Mouse (Mus musculus) midbrain, embryonic 16.5 days (tissue): ENCODE measurements at regions not wholly inside any gene's neighbourhood (a gene's known extent, or its start where the extent isn't known, plus 50 kb on each side); places are given as distances from the start of the nearest gene placed in this dataset.

Experiments
- ATAC-seq: fragments of 200-750 bp; cut with Nextera tagmentation; 2 replicates; pipeline ENCODE4 v1.8.0; 2017; ENCODE audit warnings: moderate TSS enrichment
- H3K27ac ChIP-seq: fragments of 300-500 bp; sonication (generic); 2 replicates; pipeline ENCODE4 v1.5.1; 2014; ENCODE audit warnings: mild to moderate bottlenecking, low read length, mixed read lengths
- H3K27me3 ChIP-seq: fragments of 300-500 bp; sonication (generic); 2 replicates; pipeline ENCODE4 v1.6.1; 2014; ENCODE audit warnings: low read depth, low read length, mixed read lengths; ENCODE audit not compliant: control insufficient read depth, insufficient read depth
- H3K36me3 ChIP-seq: fragments of 300-500 bp; sonication (generic); 2 replicates; pipeline ENCODE4 v1.6.1; 2014; ENCODE audit warnings: mild to moderate bottlenecking, low read length, moderate library complexity, mixed read lengths; ENCODE audit not compliant: control insufficient read depth, insufficient read depth
- H3K4me1 ChIP-seq: fragments of 300-500 bp; sonication (generic); 2 replicates; pipeline ENCODE4 v1.6.1; 2014; ENCODE audit warnings: mild to moderate bottlenecking, low read length, mixed read lengths; ENCODE audit not compliant: control insufficient read depth, insufficient read depth
- H3K4me2 ChIP-seq: fragments of 300-500 bp; sonication (generic); 2 replicates; pipeline ENCODE4 v1.6.1; 2014; ENCODE audit warnings: mild to moderate bottlenecking, low read length, mixed read lengths
- H3K4me3 ChIP-seq: fragments of 300-500 bp; sonication (generic); 2 replicates; pipeline ENCODE4 v1.5.1; 2014; ENCODE audit warnings: low read depth, mild to moderate bottlenecking, low read length, moderate library complexity, mixed read lengths
- H3K9ac ChIP-seq: fragments of 300-500 bp; sonication (generic); 2 replicates; pipeline ENCODE4 v1.6.1; 2014; ENCODE audit warnings: low read depth, low read length, mixed read lengths
- H3K9me3 ChIP-seq: fragments of 300-500 bp; sonication (generic); replicated peaks from 2 replicates; pipeline ENCODE4 v1.6.1; 2014; ENCODE audit warnings: mild to moderate bottlenecking, low read length, mixed read lengths; ENCODE audit not compliant: control insufficient read depth, poor library complexity, severe bottlenecking
- WGBS: fragments of 180-500 bp; shearing (Covaris S2); extraction: QIAGEN DNeasy Blood & Tissue Kit; methylation state at CpG from one replicate; pipeline ENCODE4 v1.1.7; 2014; 5-methylcytosine and 5-hydroxymethylcytosine counted together

DNA sequence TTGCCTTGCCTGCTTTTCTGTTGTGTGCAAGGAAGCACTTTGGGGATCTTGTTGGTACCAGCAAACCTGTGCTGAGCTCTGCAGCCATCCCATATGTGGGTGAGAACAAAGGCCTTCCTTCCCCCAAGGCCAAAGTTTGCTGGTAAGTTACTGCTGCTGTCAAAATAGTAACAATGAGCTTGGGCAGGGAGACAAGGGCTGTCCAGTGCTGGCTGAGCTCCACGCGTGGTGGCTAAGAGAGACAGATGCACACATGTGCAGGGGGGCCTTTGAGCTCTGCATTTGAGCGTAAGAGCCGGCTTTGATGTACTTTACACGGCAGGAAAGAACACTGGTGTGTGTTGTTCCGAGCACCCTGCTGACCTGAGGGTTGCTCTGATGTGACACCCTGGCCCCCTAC is 132.2 kb upstream of the Runx1 start:
- 58% methylated on average over 6 of the region's 6 CpGs for WGBS
- no peak for ATAC-seq

GRCm38 (mm10) chr16:92955508-92955907 is 129.6 kb upstream of the Runx1 start:
- ATAC-seq: no peak
- Histone ChIP-seq H3K4me2 (no peak overlapping the region), H3K27ac (no peak overlapping the region), H3K4me3 (no peak overlapping the region), H3K9ac (no peak overlapping the region), H3K27me3 (no peaks in the 10 kb centered on the region), H3K4me1 (no peaks in the 10 kb centered on the region), H3K36me3 (no peaks in the 10 kb centered on the region), H3K9me3 (no peaks in the 10 kb centered on the region)
- WGBS: 63% methylated on average over 5 of the region's 5 CpGs

More for the DNA sequence above, 132.2 kb upstream of the Runx1 start:
- no peaks in the 10 kb centered on the region for H3K36me3 ChIP-seq
- H3K4me3 ChIP-seq: no peak overlapping the region
- no peak overlapping the region for H3K4me2 ChIP-seq
- no peaks in the 10 kb centered on the region for H3K27me3 ChIP-seq
- H3K27ac ChIP-seq: no peak overlapping the region
- no peaks in the 10 kb centered on the region for H3K4me1 ChIP-seq
- no peak overlapping the region for H3K9ac ChIP-seq
- no peaks in the 10 kb centered on the region for H3K9me3 ChIP-seq

DNA sequence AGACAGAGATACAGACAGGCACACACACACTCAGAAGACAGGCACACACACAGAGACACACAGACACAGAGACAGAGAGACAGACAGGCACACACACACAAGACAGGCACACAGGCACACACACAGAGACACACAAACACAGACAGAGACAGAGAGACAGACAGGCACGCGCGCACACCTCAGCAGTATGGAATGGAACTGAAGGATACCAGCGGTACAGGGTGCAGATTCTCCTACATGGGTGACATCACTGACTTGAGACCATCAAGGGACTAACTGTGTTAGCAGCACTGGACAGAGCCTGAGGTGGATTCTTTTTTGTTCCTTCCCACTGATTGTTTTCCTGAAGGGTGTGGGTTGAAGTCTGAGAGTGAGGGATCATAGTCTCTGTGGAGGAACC is 129.1 kb upstream of the Runx1 start:
- H3K9me3 ChIP-seq: no peaks in the 10 kb centered on the region
- no peak overlapping the region for H3K27ac ChIP-seq
- no peaks in the 10 kb centered on the region for H3K36me3 ChIP-seq
- no peaks in the 10 kb centered on the region for H3K4me1 ChIP-seq
- H3K4me2 ChIP-seq: no peak overlapping the region
- ATAC-seq: no peak
- 98% methylated on average over 4 of the region's 4 CpGs for WGBS
- no peaks in the 10 kb centered on the region for H3K27me3 ChIP-seq
- H3K4me3 ChIP-seq: no peak overlapping the region
- no peak overlapping the region for H3K9ac ChIP-seq

- Histone ChIP-seq H3K4me3 (no peak overlapping the region), H3K9ac (no peak overlapping the region), H3K27ac (no peak overlapping the region), H3K9me3 (no peaks in the 10 kb centered on the region), H3K4me1 (no peaks in the 10 kb centered on the region), H3K27me3 (no peaks in the 10 kb centered on the region), H3K36me3 (no peaks in the 10 kb centered on the region), H3K4me2 (no peak overlapping the region)
- WGBS: 78% methylated on average over 11 of the region's 11 CpGs
- ATAC-seq: no peak
Observed at GRCm38 (mm10) chr16:92953936-92954654, 128.1 kb upstream of the Runx1 start.

DNA sequence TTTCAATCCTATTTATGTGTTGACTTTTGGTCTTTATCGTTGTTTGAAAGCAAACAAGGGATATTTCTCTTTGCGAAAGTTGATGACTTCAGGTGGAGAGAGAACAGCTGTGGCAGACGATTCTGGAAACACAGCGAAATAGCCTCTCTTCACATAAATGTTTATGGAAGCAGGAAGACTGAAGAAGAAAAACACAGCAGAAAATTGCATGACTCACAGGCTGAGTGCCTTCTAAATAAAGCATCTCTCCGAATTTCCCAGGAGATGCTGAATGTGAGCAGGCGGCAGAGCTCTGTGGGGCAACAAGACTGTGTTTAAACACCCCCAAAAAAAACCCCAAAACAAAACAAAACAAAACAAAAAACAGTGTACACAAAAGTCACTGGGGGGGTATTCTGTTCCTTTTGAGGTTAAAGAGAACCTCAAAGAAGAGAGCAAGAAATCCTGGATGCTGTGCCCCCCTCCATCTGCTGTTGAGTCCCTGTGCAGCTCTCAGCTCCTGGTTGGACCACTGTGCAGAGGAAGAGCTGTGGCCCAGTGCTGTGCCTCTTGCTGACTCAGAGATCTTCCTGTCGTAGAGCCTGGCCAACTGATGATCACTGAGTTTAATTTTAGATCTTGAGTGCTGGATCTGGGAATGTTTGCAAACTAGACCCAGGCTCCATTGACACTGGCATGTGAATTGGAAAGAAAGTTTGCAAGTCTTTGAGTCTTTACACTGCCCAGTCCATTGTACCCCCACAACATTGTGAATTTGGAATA is 126.6 kb upstream of the Runx1 start:
- H3K9ac ChIP-seq: no peak overlapping the region
- H3K27ac ChIP-seq: no peak overlapping the region
- H3K4me2 ChIP-seq: no peak overlapping the region
- H3K27me3 ChIP-seq: no peaks in the 10 kb centered on the region
- no peaks in the 10 kb centered on the region for H3K36me3 ChIP-seq
- no peaks in the 10 kb centered on the region for H3K9me3 ChIP-seq
- no peaks in the 10 kb centered on the region for H3K4me1 ChIP-seq
- ATAC-seq: no peak
- no peak overlapping the region for H3K4me3 ChIP-seq
- 83% methylated on average over 7 of the region's 7 CpGs for WGBS

GRCm38 (mm10) chr16:92951516-92951915 is 125.6 kb upstream of the Runx1 start:
- H3K36me3 ChIP-seq: no peaks in the 10 kb centered on the region
- H3K4me2 ChIP-seq: no peak overlapping the region
- H3K9ac ChIP-seq: no peak overlapping the region
- no peaks in the 10 kb centered on the region for H3K27me3 ChIP-seq
- H3K4me3 ChIP-seq: no peak overlapping the region
- H3K27ac ChIP-seq: no peak overlapping the region
- no peaks in the 10 kb centered on the region for H3K9me3 ChIP-seq
- 94% methylated on average over 6 of the region's 6 CpGs for WGBS
- no peaks in the 10 kb centered on the region for H3K4me1 ChIP-seq
- ATAC-seq: no peak

GRCm38 (mm10) chr16:92948494-92948893 is 122.5 kb upstream of the Runx1 start:
- H3K4me2 ChIP-seq: no peak overlapping the region
- no peak overlapping the region for H3K27ac ChIP-seq
- H3K36me3 ChIP-seq: no peaks in the 10 kb centered on the region
- H3K27me3 ChIP-seq: no peaks in the 10 kb centered on the region
- ATAC-seq: no peak
- H3K4me3 ChIP-seq: no peak overlapping the region
- no peaks in the 10 kb centered on the region for H3K4me1 ChIP-seq
- WGBS: 98% methylated on average over 13 of the region's 13 CpGs
- H3K9ac ChIP-seq: no peak overlapping the region
- H3K9me3 ChIP-seq: no peaks in the 10 kb centered on the region

GRCm38 (mm10) chr16:92946554-92946953 is 120.6 kb upstream of the Runx1 start:
- Histone ChIP-seq H3K27me3 (no peaks in the 10 kb centered on the region), H3K4me1 (no peaks in the 10 kb centered on the region), H3K27ac (no peak overlapping the region), H3K36me3 (no peaks in the 10 kb centered on the region), H3K4me3 (no peak overlapping the region), H3K9ac (no peak overlapping the region), H3K4me2 (no peak overlapping the region), H3K9me3 (no peaks in the 10 kb centered on the region)
- no peak for ATAC-seq
- WGBS: 86% methylated on average over 4 of the region's 4 CpGs

DNA sequence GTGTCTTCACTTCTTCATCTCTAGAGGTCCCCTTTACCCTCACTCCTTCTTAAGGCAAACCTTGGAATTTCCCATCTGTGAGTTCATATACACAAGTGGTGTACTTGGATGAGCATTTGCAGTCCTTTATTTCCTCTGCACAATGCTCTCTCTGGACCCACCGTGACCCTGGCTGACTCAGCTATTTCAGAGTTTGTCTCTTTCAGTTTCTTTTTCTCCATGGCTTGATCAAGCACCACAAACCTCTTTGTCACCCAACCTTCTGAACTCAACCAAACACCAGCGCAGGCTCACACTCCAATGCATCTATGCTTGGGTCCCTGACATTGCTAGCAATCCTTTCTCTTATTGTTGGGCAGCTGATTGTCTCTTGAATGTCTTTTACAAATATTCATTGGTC is 118.0 kb upstream of the Runx1 start:
- Histone ChIP-seq H3K27me3 (no peaks in the 10 kb centered on the region), H3K36me3 (no peaks in the 10 kb centered on the region), H3K4me3 (no peak overlapping the region), H3K27ac (no peak overlapping the region), H3K9me3 (no peaks in the 10 kb centered on the region), H3K4me2 (no peak overlapping the region), H3K4me1 (peaks cover 3% of the 10 kb centered on the region; the same call in 1 of the 2 replicates), H3K9ac (no peak overlapping the region)
- WGBS: 78% methylated on average over 2 of the region's 2 CpGs
- ATAC-seq: no peak
